Mouse (Mus musculus): ENCODE results near the gene Terb2. TPM values are rescaled to one million over a fixed set of nuclear protein-coding genes. Genes with fewer than 3 reads are reported as not detected.

Terb2 gene
- total and polyA plus RNA-seq, 3 experiments: not detected

- intact Hi-C loops (cut with DNase I): no loop called here
- H3K36me3 ChIP-seq (ENCODE audit: control insufficient read depth, insufficient read depth, low read length): no peaks in the 10 kb centered on the region
- TF ChIP-seq EP300 (IDR thresholded peaks at IDR 0.05; ENCODE audit: insufficient read depth, low read depth, low read length) (no peak), CTCF (IDR thresholded peaks at IDR 0.05) (no peak), POLR2A (IDR thresholded peaks at IDR 0.05; ENCODE audit: insufficient read depth, low read depth, low read length) (no peak)
- H3K9ac ChIP-seq (ENCODE audit: low read depth, low read length): no peak overlapping the region
- H3K4me1 ChIP-seq (ENCODE audit: control insufficient read depth, insufficient read depth, low read length): peaks cover 2% of the 10 kb centered on the region; the same call in 1 of the 2 replicates
- DNase-seq: no peak
- no peak overlapping the region for H3K27ac ChIP-seq
- no peak overlapping the region for H3K4me3 ChIP-seq
- no peaks in the 10 kb centered on the region for H3K79me2 ChIP-seq (replicated peaks; ENCODE audit: control insufficient read depth, insufficient read depth, low read length)
- no peaks in the 10 kb centered on the region for H3K27me3 ChIP-seq (ENCODE audit: control insufficient read depth, insufficient read depth, low read length)
- 82% methylated on average over 9 of the region's 9 CpGs for whole genome bisulfite sequencing
These were observed 45.5 kb downstream of the Terb2 start for GRCm38 (mm10) chr2:122231616-122232015.

DNA sequence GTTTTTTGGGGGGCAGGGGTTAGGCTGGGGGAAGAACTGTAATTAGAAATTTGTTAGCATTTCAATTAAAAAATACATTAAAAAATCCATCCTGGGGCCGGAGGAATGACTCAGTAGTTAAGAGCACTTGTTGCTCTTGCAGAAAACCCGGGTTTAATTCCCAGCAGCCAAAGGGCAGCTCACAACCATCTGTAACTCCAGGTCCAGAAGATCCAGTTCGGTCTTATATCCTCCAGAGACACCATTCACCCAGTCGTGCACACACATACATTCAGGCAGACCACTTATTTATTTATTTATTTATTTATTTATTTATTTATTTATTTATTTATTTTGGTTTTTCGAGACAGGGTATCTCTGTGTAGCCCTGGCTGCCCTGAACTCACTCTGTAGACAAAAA lies 47.3 kb downstream of the Terb2 start:
- intact Hi-C loops (cut with DNase I): no loop called here
- Histone ChIP-seq H3K27me3 (ENCODE audit: control insufficient read depth, insufficient read depth, low read length) (no peaks in the 10 kb centered on the region), H3K27ac (no peak overlapping the region), H3K9ac (ENCODE audit: low read depth, low read length) (no peak overlapping the region), H3K4me1 (ENCODE audit: control insufficient read depth, insufficient read depth, low read length) (peaks cover 2% of the 10 kb centered on the region; the same call in 1 of the 2 replicates), H3K79me2 (replicated peaks; ENCODE audit: control insufficient read depth, insufficient read depth, low read length) (no peaks in the 10 kb centered on the region), H3K4me3 (no peak overlapping the region), H3K36me3 (ENCODE audit: control insufficient read depth, insufficient read depth, low read length) (no peaks in the 10 kb centered on the region; the same call in 1 of the 2 replicates)
- 50% methylated on average over 5 of the region's 5 CpGs for WGBS
- TF ChIP-seq POLR2A (IDR thresholded peaks at IDR 0.05; ENCODE audit: insufficient read depth, low read depth, low read length) (no peak), CTCF (IDR thresholded peaks at IDR 0.05) (no peak), EP300 (IDR thresholded peaks at IDR 0.05; ENCODE audit: insufficient read depth, low read depth, low read length) (no peak)
- DNase-seq: no peak

DNA sequence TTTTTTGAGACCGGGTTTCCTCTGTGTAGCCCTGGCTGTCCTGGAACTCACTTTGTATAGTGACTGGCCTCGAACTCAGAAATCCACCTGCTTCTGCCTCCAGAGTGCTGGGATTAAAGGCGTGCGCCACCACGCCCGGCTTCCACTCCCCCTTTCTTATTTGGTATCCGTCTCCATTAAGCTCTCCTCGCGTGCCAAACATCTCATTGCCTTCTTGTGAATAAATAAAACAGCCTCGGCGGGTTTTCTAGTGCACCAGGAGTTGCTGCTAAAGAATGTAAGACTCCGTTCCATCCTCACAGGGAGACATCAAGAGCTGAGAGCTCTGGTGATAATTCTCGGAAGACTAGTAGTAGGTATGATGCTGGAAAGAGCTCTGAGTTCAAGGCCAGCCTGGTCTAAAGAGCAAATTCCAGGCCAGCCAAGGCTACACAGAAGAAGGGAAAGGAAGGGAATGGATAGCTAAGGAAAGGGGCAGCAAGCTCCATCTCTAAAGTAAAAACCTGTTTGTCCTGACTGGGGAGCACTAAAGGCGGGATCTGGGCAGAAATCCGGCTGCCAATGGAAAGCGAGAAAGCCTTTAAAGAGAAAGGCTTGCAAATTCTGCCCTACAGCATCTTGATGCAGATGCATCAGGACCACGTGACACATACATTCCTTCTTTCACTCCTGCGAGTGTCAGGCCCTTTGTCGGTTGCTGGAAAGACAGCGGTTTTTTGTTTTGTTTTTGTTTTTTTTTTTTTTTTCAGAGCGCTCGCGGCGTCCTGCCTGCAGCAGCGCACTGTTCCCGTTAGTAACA lies 47.9 kb downstream of the Terb2 start:
- Histone ChIP-seq H3K4me3 (peak overlapping the region; percentile 79), H3K27me3 (ENCODE audit: control insufficient read depth, insufficient read depth, low read length) (no peaks in the 10 kb centered on the region), H3K4me1 (ENCODE audit: control insufficient read depth, insufficient read depth, low read length) (peaks cover 2% of the 10 kb centered on the region; the same call in 1 of the 2 replicates), H3K36me3 (ENCODE audit: control insufficient read depth, insufficient read depth, low read length) (no peaks in the 10 kb centered on the region; the same call in 1 of the 2 replicates), H3K9ac (ENCODE audit: low read depth, low read length) (peak overlapping the region; percentile 64), H3K27ac (peak overlapping the region; percentile 90), H3K79me2 (replicated peaks; ENCODE audit: control insufficient read depth, insufficient read depth, low read length) (no peaks in the 10 kb centered on the region)
- DNase-seq: peak; percentile 15 to 22
- intact Hi-C loops (cut with DNase I): no loop called here
- WGBS: 5% methylated on average over 26 of the region's 26 CpGs
- TF ChIP-seq EP300 (IDR thresholded peaks at IDR 0.05; ENCODE audit: insufficient read depth, low read depth, low read length): 0 out of 2 replicates have a peak, but pooled peaks have one; percentile 20
- no peak for TF ChIP-seq CTCF (IDR thresholded peaks at IDR 0.05)

GRCm38 (mm10) chr2:122234611-122235288 lies 48.7 kb downstream of the Terb2 start, which contains the start of gene Sord:
Gene Sord (plus strand): TSS chr2:122234749.
- Histone ChIP-seq H3K4me1 (ENCODE audit: control insufficient read depth, insufficient read depth, low read length) (peaks cover 2% of the 10 kb centered on the region; the same call in 1 of the 2 replicates), H3K79me2 (replicated peaks; ENCODE audit: control insufficient read depth, insufficient read depth, low read length) (no peaks in the 10 kb centered on the region), H3K27me3 (ENCODE audit: control insufficient read depth, insufficient read depth, low read length) (no peaks in the 10 kb centered on the region), H3K27ac (peak within 1 kb of the TSS; percentile 90), H3K4me3 (peak within 1 kb of the TSS; percentile 79), H3K36me3 (ENCODE audit: control insufficient read depth, insufficient read depth, low read length) (no peaks in the 10 kb centered on the region; the same call in 1 of the 2 replicates), H3K9ac (ENCODE audit: low read depth, low read length) (peak within 1 kb of the TSS; percentile 64)
- DNase-seq: peak; percentile 85 to 86
- WGBS: under 1% methylated on average over 35 of the region's 35 CpGs
- intact Hi-C loops (cut with DNase I): no loop called here
- TF ChIP-seq POLR2A (IDR thresholded peaks at IDR 0.05; ENCODE audit: insufficient read depth, low read depth, low read length): 0 out of 2 replicates have a peak, but pooled peaks have one; percentile 23
- 0 out of 2 replicates have a peak, but pooled peaks have one; percentile 13 for TF ChIP-seq EP300 (IDR thresholded peaks at IDR 0.05; ENCODE audit: insufficient read depth, low read depth, low read length)
- TF ChIP-seq CTCF (IDR thresholded peaks at IDR 0.05): no peak

GRCm38 (mm10) chr2:122235425-122235824 lies 49.4 kb downstream of the Terb2 start:
- Histone ChIP-seq H3K79me2 (replicated peaks; ENCODE audit: control insufficient read depth, insufficient read depth, low read length) (no peaks in the 10 kb centered on the region), H3K36me3 (ENCODE audit: control insufficient read depth, insufficient read depth, low read length) (no peaks in the 10 kb centered on the region; the same call in 1 of the 2 replicates), H3K27me3 (ENCODE audit: control insufficient read depth, insufficient read depth, low read length) (no peaks in the 10 kb centered on the region), H3K4me3 (peak overlapping the region; percentile 79), H3K4me1 (ENCODE audit: control insufficient read depth, insufficient read depth, low read length) (peaks cover 2% of the 10 kb centered on the region; the same call in 1 of the 2 replicates), H3K27ac (peak overlapping the region; percentile 90), H3K9ac (ENCODE audit: low read depth, low read length) (no peak overlapping the region)
- WGBS: 51% methylated on average over 2 of the region's 2 CpGs
- intact Hi-C loops (cut with DNase I): no loop called here
- DNase-seq: no peak
- no peak for TF ChIP-seq POLR2A (IDR thresholded peaks at IDR 0.05; ENCODE audit: insufficient read depth, low read depth, low read length)
- TF ChIP-seq EP300 (IDR thresholded peaks at IDR 0.05; ENCODE audit: insufficient read depth, low read depth, low read length): no peak
- TF ChIP-seq CTCF (IDR thresholded peaks at IDR 0.05): no peak

Data from heart, adult 2 months (tissue).